Mouse (Mus musculus): ENCODE measurements at regions not wholly inside any gene's neighbourhood (a gene's known extent, or its start where the extent isn't known, plus 50 kb on each side); places are given as distances from the start of the nearest gene placed in this dataset.

DNA sequence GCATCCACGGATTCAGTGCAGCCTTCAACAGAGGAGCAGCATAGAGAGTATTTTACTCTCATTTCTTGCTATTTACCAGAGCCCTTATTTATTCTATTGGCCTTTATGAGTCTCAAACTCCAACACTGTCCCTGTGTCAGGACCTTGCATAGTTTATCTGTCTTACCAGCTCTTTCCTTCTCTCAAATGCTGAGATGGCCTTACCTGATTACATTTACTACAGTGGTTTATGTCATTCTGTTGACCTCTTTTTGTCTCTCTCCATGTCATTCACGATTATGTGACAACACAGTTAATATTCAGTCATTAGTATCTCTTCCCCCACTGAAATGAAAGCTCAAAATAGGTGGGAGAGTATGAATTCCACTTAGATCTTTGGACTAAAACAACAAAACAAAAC, 535.7 kb upstream of the Kif18a start:
- WGBS, result 81% methylated on average over 2 of the region's 2 CpGs
- DNase-seq (ENCODE audit: low spot score) (no peak), ATAC-seq (ENCODE audit: low FRiP score) (no peak)
- H3K4me3 ChIP-seq (ENCODE audit: low read depth, low read length), result no peak overlapping the region
- H3K27ac ChIP-seq (ENCODE audit: low read depth, low read length), result no peak overlapping the region
- no peaks in the 10 kb centered on the region for H3K36me3 ChIP-seq (ENCODE audit: insufficient read depth, low read length)
- no peaks in the 10 kb centered on the region for H3K9me3 ChIP-seq (ENCODE audit: low read length)
- H3K4me2 ChIP-seq (ENCODE audit: low read depth, low read length, poor library complexity, severe bottlenecking), result no peak overlapping the region
- no peak for TF ChIP-seq CTCF (IDR thresholded peaks at IDR 0.05)
- H3K4me1 ChIP-seq (ENCODE audit: insufficient read depth, low read length), result no peaks in the 10 kb centered on the region
- H3K9ac ChIP-seq (replicated peaks; ENCODE audit: low read length, poor library complexity, severe bottlenecking), result no peak overlapping the region
- no peaks in the 10 kb centered on the region for H3K27me3 ChIP-seq (ENCODE audit: insufficient read depth, low read length)

- ATAC-seq (ENCODE audit: low FRiP score) (no peak), DNase-seq (ENCODE audit: low spot score) (no peak)
- H3K9ac ChIP-seq (replicated peaks; ENCODE audit: low read length, poor library complexity, severe bottlenecking), result no peak overlapping the region
- WGBS, result 54% methylated on average over 3 of the region's 3 CpGs
- no peak overlapping the region for H3K4me2 ChIP-seq (ENCODE audit: low read depth, low read length, poor library complexity, severe bottlenecking)
- no peaks in the 10 kb centered on the region for H3K36me3 ChIP-seq (ENCODE audit: insufficient read depth, low read length)
- no peak for TF ChIP-seq CTCF (IDR thresholded peaks at IDR 0.05)
- no peak overlapping the region for H3K27ac ChIP-seq (ENCODE audit: low read depth, low read length)
- no peak overlapping the region for H3K4me3 ChIP-seq (ENCODE audit: low read depth, low read length)
- H3K4me1 ChIP-seq (ENCODE audit: insufficient read depth, low read length), result no peaks in the 10 kb centered on the region
- H3K27me3 ChIP-seq (ENCODE audit: insufficient read depth, low read length), result no peaks in the 10 kb centered on the region
- H3K9me3 ChIP-seq (ENCODE audit: low read length), result no peaks in the 10 kb centered on the region
These were observed 526.9 kb upstream of the Kif18a start for GRCm38 (mm10) chr2:108753494-108754225.

DNA sequence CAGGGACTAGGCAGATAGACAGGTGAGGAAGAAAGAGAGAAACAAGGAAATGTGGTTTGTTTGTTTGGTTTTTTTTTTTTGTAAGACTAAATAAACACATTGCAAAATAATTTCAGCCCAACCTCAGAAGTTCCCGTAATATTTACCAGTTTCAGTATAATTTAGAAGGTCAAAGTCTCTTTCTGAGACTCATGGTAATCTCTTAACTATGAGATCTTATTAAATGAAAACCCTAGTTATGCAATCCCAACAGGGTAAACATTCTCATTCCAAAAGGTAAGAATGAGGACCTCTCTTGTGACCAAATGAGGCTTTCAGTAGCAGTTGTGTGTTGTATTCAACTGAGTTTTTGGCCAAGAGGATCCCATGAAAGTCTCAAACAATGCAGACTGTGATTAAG, 524.7 kb upstream of the Kif18a start:
- H3K27ac ChIP-seq (ENCODE audit: low read depth, low read length), result no peak overlapping the region
- H3K4me2 ChIP-seq (ENCODE audit: low read depth, low read length, poor library complexity, severe bottlenecking), result no peak overlapping the region
- H3K4me1 ChIP-seq (ENCODE audit: insufficient read depth, low read length), result no peaks in the 10 kb centered on the region
- 79% methylated on average over 1 of the region's 1 CpGs for WGBS
- no peaks in the 10 kb centered on the region for H3K27me3 ChIP-seq (ENCODE audit: insufficient read depth, low read length)
- no peak for DNase-seq (ENCODE audit: low spot score)
- no peak overlapping the region for H3K4me3 ChIP-seq (ENCODE audit: low read depth, low read length)
- no peaks in the 10 kb centered on the region for H3K9me3 ChIP-seq (ENCODE audit: low read length)
- ATAC-seq (ENCODE audit: low FRiP score), result no peak
- no peak overlapping the region for H3K9ac ChIP-seq (replicated peaks; ENCODE audit: low read length, poor library complexity, severe bottlenecking)
- H3K36me3 ChIP-seq (ENCODE audit: insufficient read depth, low read length), result no peaks in the 10 kb centered on the region
- TF ChIP-seq CTCF (IDR thresholded peaks at IDR 0.05), result no peak

DNA sequence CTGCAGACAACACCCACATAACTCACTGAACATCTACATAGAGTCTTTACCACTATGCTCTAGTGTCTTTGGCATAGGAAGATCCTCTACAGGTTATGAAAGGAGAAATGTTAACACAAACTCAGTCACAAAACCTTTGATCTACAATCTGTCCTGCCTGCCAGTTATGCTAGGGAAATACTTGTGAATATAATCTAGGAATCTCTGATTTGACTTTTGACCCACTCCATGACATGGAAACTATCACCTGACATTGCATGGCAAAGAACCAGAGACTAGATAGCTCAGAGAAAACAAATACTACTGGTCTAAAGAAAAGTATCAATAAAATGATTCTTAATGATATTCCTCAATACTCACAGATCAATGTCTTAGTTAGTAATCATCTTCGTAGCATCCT, 524.3 kb upstream of the Kif18a start:
- no peaks in the 10 kb centered on the region for H3K36me3 ChIP-seq (ENCODE audit: insufficient read depth, low read length)
- no peaks in the 10 kb centered on the region for H3K4me1 ChIP-seq (ENCODE audit: insufficient read depth, low read length)
- no peak for DNase-seq (ENCODE audit: low spot score)
- no peak for ATAC-seq (ENCODE audit: low FRiP score)
- H3K9me3 ChIP-seq (ENCODE audit: low read length), result no peaks in the 10 kb centered on the region
- no peak overlapping the region for H3K9ac ChIP-seq (replicated peaks; ENCODE audit: low read length, poor library complexity, severe bottlenecking)
- no peak overlapping the region for H3K4me2 ChIP-seq (ENCODE audit: low read depth, low read length, poor library complexity, severe bottlenecking)
- no peak overlapping the region for H3K4me3 ChIP-seq (ENCODE audit: low read depth, low read length)
- no peak overlapping the region for H3K27ac ChIP-seq (ENCODE audit: low read depth, low read length)
- WGBS, result 90% methylated on average over 1 of the region's 1 CpGs
- H3K27me3 ChIP-seq (ENCODE audit: insufficient read depth, low read length), result no peaks in the 10 kb centered on the region
- no peak for TF ChIP-seq CTCF (IDR thresholded peaks at IDR 0.05)

- WGBS, result 78% methylated on average over 4 of the region's 4 CpGs
These were observed 515.8 kb upstream of the Kif18a start for GRCm38 (mm10) chr2:108764703-108765102.

GRCm38 (mm10) chr2:108766461-108766860, 514.1 kb upstream of the Kif18a start:
- H3K4me2 ChIP-seq (ENCODE audit: low read depth, low read length, poor library complexity, severe bottlenecking), result no peak overlapping the region
- ATAC-seq (ENCODE audit: low FRiP score) (no peak), DNase-seq (ENCODE audit: low spot score) (no peak)
- no peaks in the 10 kb centered on the region for H3K9me3 ChIP-seq (ENCODE audit: low read length)
- no peaks in the 10 kb centered on the region for H3K27me3 ChIP-seq (ENCODE audit: insufficient read depth, low read length)
- H3K36me3 ChIP-seq (ENCODE audit: insufficient read depth, low read length), result no peaks in the 10 kb centered on the region
- no peak for TF ChIP-seq CTCF (IDR thresholded peaks at IDR 0.05)
- H3K27ac ChIP-seq (ENCODE audit: low read depth, low read length), result no peak overlapping the region
- no peak overlapping the region for H3K4me3 ChIP-seq (ENCODE audit: low read depth, low read length)
- no peak overlapping the region for H3K9ac ChIP-seq (replicated peaks; ENCODE audit: low read length, poor library complexity, severe bottlenecking)
- H3K4me1 ChIP-seq (ENCODE audit: insufficient read depth, low read length), result no peaks in the 10 kb centered on the region
- WGBS, result 86% methylated on average over 2 of the region's 2 CpGs

More at GRCm38 (mm10) chr2:108764703-108765102, 515.8 kb upstream of the Kif18a start:
- no peak for TF ChIP-seq CTCF (IDR thresholded peaks at IDR 0.05)
- DNase-seq (ENCODE audit: low spot score), result no peak
- Histone ChIP-seq H3K9ac (replicated peaks; ENCODE audit: low read length, poor library complexity, severe bottlenecking) (no peak overlapping the region), H3K4me2 (ENCODE audit: low read depth, low read length, poor library complexity, severe bottlenecking) (no peak overlapping the region), H3K27ac (ENCODE audit: low read depth, low read length) (no peak overlapping the region), H3K27me3 (ENCODE audit: insufficient read depth, low read length) (no peaks in the 10 kb centered on the region), H3K36me3 (ENCODE audit: insufficient read depth, low read length) (no peaks in the 10 kb centered on the region), H3K4me1 (ENCODE audit: insufficient read depth, low read length) (no peaks in the 10 kb centered on the region), H3K4me3 (ENCODE audit: low read depth, low read length) (no peak overlapping the region), H3K9me3 (ENCODE audit: low read length) (no peaks in the 10 kb centered on the region)
- no peak for ATAC-seq (ENCODE audit: low FRiP score)

All from midbrain, postnatal 0 days (tissue).